Mouse (Mus musculus) splenic B cell, adult 2 months (primary cell): Measurements from ENCODE around the gene Tor2a.
A peak's percentile ranks its signal among the peaks of the same experiment; 100 is the strongest.

ENCODE experiments used
- DNase-seq: peaks from one replicate; pipeline ENCODE4 v3.0.0-alpha.2; 2011; ENCODE audit warnings: low read depth, low spot score
- H3K27me3 ChIP-seq: 2 replicates; pipeline ENCODE4 v1.6.1; 2012; ENCODE audit warnings: mild to moderate bottlenecking, low read length, moderate library complexity, mixed read lengths; ENCODE audit not compliant: control insufficient read depth, poor library complexity, insufficient read depth, severe bottlenecking
- H3K36me3 ChIP-seq: 2 replicates; pipeline ENCODE4 v1.6.1; 2012; ENCODE audit warnings: mild to moderate bottlenecking, low read length, moderate library complexity, mixed read lengths; ENCODE audit not compliant: control insufficient read depth, poor library complexity, insufficient read depth, severe bottlenecking

Tor2a gene

DNA sequence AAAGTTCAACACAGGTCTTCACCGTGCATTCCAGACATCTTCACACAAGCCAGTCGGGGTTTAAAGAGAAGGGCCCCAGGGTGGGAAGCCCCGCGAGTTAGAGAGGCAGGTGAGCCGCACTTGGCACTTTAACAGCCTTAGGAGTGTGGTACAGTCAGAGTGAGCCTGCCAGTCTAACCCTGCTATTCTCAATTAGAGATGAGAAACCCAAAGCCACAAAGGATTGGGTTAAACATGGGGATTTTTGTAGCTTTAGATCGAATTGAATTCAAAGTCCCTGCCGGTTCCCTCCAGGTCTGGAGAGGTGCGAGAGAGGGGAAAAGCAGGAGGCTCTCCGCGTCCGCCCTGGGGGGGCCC is 16.1 kb upstream of the Tor2a start, which contains the start of gene 6330409D20Rik:
Gene 6330409D20Rik (minus strand): TSS at position 101 of the 357 bp plus-strand sequence.
- DNase-seq = no peak
- Histone ChIP-seq H3K27me3 (no peaks in the 10 kb centered on the region), H3K36me3 (peaks cover 11% of the 10 kb centered on the region)

DNA sequence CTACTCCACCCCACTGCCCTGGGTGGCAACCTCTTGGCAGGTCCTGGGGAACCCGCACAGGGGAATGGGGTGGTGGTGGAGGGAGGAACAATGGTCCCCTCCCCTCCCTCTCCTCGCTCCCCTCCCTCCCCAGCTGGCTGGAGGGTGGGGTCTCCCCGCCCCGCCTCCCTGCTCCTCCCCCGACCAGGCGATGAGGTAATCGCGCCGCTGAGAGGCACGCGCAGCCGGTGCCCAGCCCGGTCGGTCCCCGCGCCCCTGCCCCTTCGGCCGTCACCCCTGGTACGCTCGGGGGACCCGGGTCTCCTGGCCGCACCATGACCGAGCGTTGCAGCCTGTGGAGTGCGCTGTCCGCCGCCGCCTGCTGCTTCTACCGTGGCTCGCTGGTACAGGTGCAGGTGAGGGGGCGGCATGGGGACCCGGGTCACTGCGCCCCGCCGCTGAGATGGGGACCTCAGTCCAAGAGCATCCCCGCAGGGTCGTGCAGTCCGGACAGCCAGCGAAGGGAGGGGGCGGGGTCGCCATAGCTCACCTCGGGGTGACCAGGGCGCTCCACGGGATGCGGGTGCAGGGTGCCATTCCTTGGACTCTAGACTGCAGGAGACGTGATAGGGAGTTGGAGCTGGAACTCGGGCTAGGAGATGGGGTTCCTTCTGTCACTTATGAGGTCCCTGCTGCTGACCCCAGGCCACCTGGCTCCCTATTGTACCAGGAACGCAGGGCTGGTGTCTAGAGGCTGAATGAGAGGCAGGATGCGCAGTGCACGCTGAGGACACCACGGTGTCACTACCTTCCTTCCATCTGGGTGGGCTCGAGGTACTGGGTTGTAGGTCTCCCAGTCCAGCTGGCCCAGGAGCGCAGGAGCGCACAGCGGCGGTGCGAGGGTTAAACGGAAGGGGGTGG is 15.5 kb upstream of the Tor2a start:
- no peak for DNase-seq
- Histone ChIP-seq H3K27me3 (no peaks in the 10 kb centered on the region), H3K36me3 (peaks cover 11% of the 10 kb centered on the region)

DNA sequence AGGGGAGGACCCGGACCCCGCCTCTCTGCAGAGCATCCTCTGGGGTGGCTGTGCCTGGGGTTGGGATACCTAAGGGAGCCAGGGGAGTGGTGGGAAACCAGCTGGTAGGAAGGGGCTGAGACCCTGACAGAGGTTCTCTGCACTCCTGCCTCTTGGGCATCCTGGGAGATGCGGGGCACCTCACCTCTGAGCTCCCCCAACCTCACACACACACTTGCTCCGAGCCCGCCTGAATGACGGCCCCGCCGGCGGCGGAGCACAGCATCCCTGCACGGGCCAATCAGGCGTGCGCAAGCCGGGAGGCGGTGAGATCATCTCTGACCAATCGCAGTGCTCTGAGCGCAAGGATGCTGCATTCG is 14.9 kb upstream of the Tor2a start:
- no peak for DNase-seq
- H3K27me3 ChIP-seq = no peaks in the 10 kb centered on the region
- peaks cover 15% of the 10 kb centered on the region for H3K36me3 ChIP-seq

GRCm38 (mm10) chr2:32744272-32744982 is 12.6 kb upstream of the Tor2a start:
- peaks cover 17% of the 10 kb centered on the region for H3K36me3 ChIP-seq
- DNase-seq = no peak

GRCm38 (mm10) chr2:32749082-32749481 is 8.0 kb upstream of the Tor2a start:
- Histone ChIP-seq H3K27me3 (no peaks in the 10 kb centered on the region), H3K36me3 (peaks cover 27% of the 10 kb centered on the region)
- DNase-seq = no peak

More at GRCm38 (mm10) chr2:32744272-32744982, 12.6 kb upstream of the Tor2a start:
- no peaks in the 10 kb centered on the region for H3K27me3 ChIP-seq

GRCm38 (mm10) chr2:32750199-32750598 is 6.8 kb upstream of the Tor2a start:
- peak; percentile 27 for DNase-seq
- Histone ChIP-seq H3K36me3 (peaks cover 29% of the 10 kb centered on the region), H3K27me3 (no peaks in the 10 kb centered on the region)

GRCm38 (mm10) chr2:32750887-32751664 is 6.0 kb upstream of the Tor2a start:
- Histone ChIP-seq H3K27me3 (no peaks in the 10 kb centered on the region), H3K36me3 (peaks cover 29% of the 10 kb centered on the region)
- no peak for DNase-seq

- Histone ChIP-seq H3K36me3 (peaks cover 29% of the 10 kb centered on the region), H3K27me3 (no peaks in the 10 kb centered on the region)
- no peak for DNase-seq
These were observed 5.4 kb upstream of the Tor2a start for GRCm38 (mm10) chr2:32751665-32752033.

DNA sequence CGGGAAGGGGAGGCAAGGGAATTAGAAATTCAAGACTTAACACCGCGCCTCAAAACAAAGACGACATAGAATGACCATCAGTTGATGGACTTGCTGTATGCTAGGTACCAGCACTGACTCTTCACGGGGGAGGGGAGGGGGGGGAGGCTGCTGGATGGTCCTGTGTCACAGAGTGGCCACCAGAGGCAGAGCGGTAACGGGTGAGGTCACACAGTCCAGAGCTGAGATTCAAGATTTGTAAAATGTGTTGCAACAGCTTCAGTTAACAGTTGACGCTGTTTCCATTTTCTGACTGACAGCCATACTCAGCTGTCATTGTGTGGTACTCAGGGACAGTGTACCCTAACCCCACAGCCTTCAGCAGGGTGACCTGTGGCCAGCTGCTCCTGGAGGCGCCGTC is 4.9 kb upstream of the Tor2a start:
- no peaks in the 10 kb centered on the region for H3K27me3 ChIP-seq
- DNase-seq = no peak
- peaks cover 25% of the 10 kb centered on the region for H3K36me3 ChIP-seq

DNA sequence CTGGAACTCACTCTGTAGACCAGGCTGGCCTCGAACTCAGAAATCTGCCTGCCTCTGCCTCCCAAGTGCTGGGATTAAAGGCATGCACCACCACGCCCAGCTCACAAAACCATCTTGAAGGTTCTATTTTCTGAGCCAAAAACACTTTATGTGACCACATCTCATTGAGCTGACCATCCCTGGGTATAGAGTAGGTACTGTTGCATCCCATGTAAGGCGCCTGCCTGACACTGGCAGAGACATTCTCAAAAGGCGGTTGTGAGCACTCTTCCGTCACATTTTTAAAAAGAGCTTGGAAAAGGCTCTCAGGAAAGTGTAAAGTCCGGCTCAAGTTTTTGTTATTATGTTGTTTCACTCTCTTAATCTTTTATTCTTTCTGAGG is 369 bp upstream of the Tor2a start:
- Histone ChIP-seq H3K36me3 (peaks cover 10% of the 10 kb centered on the region), H3K27me3 (no peaks in the 10 kb centered on the region)
- DNase-seq = no peak

DNA sequence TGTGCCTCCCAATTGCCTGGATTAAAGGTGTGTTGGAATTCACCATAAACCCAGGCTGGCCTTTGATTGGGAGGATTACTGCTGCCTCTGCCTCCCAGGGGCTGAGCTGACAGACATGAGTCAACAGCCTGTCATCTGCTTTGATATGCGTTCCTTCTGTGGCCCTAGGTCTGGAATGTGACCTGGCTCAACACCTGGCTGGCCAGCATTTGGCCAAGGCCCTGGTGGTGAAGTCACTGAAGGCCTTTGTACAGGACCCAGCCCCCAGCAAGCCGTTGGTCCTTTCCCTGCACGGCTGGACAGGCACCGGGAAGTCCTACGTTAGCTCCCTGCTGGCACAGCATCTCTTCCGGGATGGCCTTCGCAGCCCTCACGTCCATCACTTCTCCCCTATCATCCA is 1.5 kb downstream of the Tor2a start:
- no peak for DNase-seq

GRCm38 (mm10) chr2:32759001-32759400 is 2.0 kb downstream of the Tor2a start:
- no peak for DNase-seq
- no peaks in the 10 kb centered on the region for H3K27me3 ChIP-seq
- peaks cover 6% of the 10 kb centered on the region for H3K36me3 ChIP-seq

More for the DNA sequence above, 1.5 kb downstream of the Tor2a start:
- Histone ChIP-seq H3K36me3 (peaks cover 8% of the 10 kb centered on the region), H3K27me3 (no peaks in the 10 kb centered on the region)

DNA sequence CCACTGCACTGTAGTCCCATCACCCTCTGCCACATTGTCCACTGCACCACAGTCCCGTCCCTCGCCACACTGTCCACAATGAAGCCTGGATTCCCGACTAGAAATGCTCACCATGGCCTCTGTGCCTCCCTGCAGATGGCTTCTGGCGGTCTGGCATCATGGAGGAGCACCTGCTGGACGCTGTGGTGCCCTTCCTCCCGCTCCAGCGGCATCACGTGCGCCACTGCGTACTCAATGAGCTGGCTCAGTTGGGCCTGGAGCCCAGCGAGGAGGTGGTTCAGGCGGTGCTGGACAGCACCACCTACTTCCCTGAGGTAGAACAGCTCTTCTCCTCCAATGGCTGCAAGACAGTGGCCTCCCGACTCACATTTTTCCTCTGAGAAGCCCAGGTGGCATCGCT is 4.3 kb downstream of the Tor2a start:
- H3K27me3 ChIP-seq = no peaks in the 10 kb centered on the region
- no peak for DNase-seq
- no peaks in the 10 kb centered on the region for H3K36me3 ChIP-seq

DNA sequence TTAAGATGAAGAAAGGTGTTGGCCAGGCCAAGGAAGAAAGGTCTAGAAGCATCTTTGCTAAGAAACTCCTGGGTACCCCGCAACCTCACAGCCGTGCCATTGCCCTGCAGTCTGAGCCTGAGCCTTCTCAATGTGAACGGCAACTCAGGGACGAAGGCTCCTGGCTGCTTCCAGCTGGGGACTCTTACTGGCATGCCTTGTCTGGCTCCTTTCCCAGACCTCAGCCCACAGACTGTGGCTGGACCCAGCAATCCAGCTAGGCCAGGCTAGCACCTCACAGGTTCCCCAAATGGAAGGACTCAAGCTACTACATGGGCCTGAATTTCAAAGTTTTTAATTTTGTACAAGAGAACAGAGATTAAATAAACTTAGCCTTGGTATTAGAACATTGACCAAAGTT is 4.8 kb downstream of the Tor2a start:
- no peaks in the 10 kb centered on the region for H3K36me3 ChIP-seq
- H3K27me3 ChIP-seq = no peaks in the 10 kb centered on the region
- DNase-seq = no peak

DNA sequence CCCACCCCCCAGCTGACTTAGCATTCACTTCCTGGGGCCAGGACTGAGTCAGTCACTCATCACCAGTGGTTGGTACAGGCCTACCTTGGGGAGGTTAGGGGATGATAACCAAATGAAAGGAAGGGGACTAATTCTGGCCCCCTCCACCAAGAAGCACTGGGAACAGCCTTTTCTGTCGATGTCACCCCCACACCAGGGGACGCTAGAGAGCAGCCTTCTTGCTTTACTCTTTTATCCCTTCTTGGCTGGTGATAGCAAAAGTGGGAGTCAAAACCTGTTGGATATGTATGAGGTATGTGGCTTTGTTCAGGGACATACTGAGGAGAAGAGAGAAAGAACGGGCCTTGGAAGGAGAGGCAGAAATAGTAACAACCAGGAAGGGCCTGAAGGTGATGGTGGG is 6.3 kb downstream of the Tor2a start:
- no peaks in the 10 kb centered on the region for H3K27me3 ChIP-seq
- H3K36me3 ChIP-seq = no peaks in the 10 kb centered on the region
- no peak for DNase-seq
